Mouse (Mus musculus) CD4-positive, CD25-positive, alpha-beta regulatory T cell, adult 2 months (primary cell): ENCODE data around the gene Htr5a.

Source experiments
- DNase-seq: peaks from one replicate; pipeline ENCODE4 v3.0.0-alpha.2; 2012; ENCODE audit warnings: low read depth, low spot score

Gene Htr5a

GRCm38 (mm10) chr5:27841701-27842295 lies at the start of gene Htr5a:
Gene Htr5a (plus strand): TSS chr5:27842149.
- no peak for DNase-seq

- no peak for DNase-seq
Observed at GRCm38 (mm10) chr5:27792173-27792470, 49.8 kb upstream of the Htr5a start.

- peak; percentile 17 for DNase-seq
Observed at GRCm38 (mm10) chr5:27792531-27793205, 49.3 kb upstream of the Htr5a start.

- DNase-seq = peak; percentile 91
Observed at GRCm38 (mm10) chr5:27793923-27794322, 48.0 kb upstream of the Htr5a start.

- no peak for DNase-seq
Observed at GRCm38 (mm10) chr5:27814282-27814681, 27.7 kb upstream of the Htr5a start.

GRCm38 (mm10) chr5:27818840-27819672 lies 22.9 kb upstream of the Htr5a start:
- DNase-seq = no peak

GRCm38 (mm10) chr5:27821161-27821560 lies 20.8 kb upstream of the Htr5a start:
- no peak for DNase-seq

- DNase-seq = no peak
Observed at GRCm38 (mm10) chr5:27827971-27828370, 14.0 kb upstream of the Htr5a start.

GRCm38 (mm10) chr5:27835096-27835495 lies 6.9 kb upstream of the Htr5a start:
- no peak for DNase-seq

- DNase-seq = no peak
Observed at GRCm38 (mm10) chr5:27838061-27838460, 3.9 kb upstream of the Htr5a start.

- DNase-seq = no peak
Observed at GRCm38 (mm10) chr5:27842671-27843320, 847 bp downstream of the Htr5a start.

- DNase-seq = no peak
Observed at GRCm38 (mm10) chr5:27846979-27847378, 5.0 kb downstream of the Htr5a start.

GRCm38 (mm10) chr5:27854290-27854689 lies 12.3 kb downstream of the Htr5a start:
- DNase-seq = peak; percentile 46

- no peak for DNase-seq
Observed at GRCm38 (mm10) chr5:27855726-27856125, 13.8 kb downstream of the Htr5a start.

- DNase-seq = no peak
Observed at GRCm38 (mm10) chr5:27873240-27874082, 31.5 kb downstream of the Htr5a start.

- DNase-seq = no peak
Observed at GRCm38 (mm10) chr5:27874211-27874610, 32.3 kb downstream of the Htr5a start.

- DNase-seq = no peak
Observed at GRCm38 (mm10) chr5:27875341-27876105, 33.6 kb downstream of the Htr5a start.

GRCm38 (mm10) chr5:27878356-27878755 lies 36.4 kb downstream of the Htr5a start:
- no peak for DNase-seq

GRCm38 (mm10) chr5:27879726-27880125 lies 37.8 kb downstream of the Htr5a start:
- no peak for DNase-seq

- DNase-seq = no peak
Observed at GRCm38 (mm10) chr5:27880329-27881036, 38.5 kb downstream of the Htr5a start.
